Mouse (Mus musculus): Measurements from ENCODE around the gene Gper1.

Gene Gper1

DNA sequence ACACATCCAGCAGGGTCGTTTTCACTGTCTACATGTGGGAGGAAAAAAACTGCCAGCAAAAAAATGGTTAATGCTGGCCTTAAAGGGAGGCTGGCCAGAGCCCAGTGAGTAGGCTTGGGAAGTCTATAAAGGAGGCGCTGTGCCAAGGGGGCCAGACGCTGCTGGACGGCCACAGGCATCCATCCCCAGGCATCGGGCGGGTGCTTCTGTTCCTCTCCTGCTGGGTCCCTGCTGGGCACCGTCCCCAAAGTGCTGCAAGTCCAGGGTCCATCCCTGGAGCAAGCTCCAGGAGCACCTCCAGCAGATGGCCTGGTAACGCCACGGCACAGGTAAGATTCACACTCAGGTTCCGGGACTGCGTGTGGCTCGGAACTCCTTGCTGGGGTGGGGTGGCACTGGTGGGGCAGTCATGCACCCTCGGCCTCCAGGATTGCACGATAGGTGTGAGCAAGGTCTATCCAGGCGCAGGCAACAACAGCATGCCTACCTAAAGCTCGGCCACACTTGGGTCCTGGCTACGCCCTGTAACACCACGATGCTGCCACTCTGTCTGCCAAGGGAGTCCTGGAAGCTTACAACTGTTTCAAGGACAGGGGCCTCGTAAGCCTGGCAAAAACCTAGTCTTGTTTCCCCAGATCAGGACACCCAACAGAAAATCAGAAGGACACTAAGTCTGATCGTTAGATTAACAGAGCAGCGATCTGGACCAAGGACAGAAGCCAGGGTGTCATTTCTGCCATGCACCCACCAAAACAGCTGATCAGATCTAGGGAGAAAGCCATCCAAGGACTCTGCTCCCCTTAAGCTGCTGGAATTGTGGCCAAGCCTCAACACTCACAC is at the start of gene Gper1:
TSS of gene Gper1 (plus strand) at position 126 of the 840 bp plus-strand sequence.
- no peak for DNase-seq (ENCODE audit: low spot score)

DNA sequence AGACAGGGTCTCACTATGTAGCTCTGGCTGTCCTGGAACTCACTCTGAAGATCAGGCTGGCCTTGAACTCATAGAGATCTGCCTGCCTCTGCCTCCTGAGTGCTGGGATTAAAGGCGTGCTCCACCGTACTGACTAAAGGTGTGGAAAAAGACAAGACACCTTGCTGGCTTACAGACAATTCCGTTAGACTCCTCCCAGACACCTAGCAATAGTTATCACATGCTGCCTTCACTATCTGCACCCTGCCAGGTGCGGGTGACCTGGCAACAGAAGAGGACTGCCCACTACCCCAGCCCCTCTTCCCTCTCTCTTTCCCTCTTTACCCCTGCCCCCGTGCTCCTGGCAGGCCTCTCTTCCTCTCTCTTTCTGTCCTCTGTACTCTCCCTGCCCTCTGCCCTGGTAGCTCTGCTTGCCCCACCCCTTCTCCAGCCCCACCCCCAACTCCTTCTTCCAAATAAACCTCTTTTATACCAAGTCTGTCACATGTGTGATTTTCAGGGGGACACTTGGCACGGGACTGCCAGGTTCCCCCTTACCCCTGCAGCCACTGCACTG is 49.0 kb upstream of the Gper1 start:
- DNase-seq (ENCODE audit: low spot score), result no peak

- DNase-seq (ENCODE audit: low spot score), result no peak
These were observed 48.1 kb upstream of the Gper1 start for GRCm38 (mm10) chr5:139374841-139375240.

DNA sequence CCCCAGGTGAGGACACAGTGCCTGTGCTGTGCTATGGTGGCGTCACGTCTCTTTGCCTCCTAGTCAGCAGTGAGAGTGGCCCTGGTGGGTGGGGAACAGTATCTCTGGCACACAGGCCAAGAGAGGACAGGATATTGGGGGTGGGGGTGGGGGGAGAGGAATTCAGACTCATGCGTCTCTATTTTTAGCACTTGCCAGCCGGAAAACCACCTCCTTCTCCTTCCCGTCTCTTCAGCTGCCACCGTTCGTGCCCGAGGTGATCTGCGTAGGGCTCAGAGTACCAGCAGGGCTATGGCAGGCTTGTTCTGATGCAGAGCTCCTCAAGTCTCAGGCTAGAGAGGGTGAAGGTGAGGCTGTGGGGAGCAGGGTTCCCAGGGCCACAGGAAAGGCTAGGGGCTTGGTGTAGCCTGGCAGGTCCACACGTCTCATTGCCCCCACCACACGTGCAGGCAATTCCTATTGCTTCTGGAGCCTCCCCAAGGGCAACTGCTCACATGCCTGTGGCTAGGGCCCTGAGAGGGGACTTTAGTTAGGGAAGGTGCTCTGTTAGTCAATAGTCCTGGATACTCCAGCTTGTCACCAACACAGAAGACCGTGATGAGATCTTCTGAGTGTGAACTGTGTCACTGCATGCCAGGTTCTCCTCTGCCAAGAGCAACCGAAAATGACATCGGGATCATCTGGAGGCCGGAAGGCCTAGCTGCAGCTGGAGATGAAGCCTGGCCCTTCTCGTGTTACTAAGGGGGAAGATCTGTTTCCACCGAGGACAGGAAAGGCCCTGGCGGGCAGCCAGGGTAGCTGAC is 45.3 kb upstream of the Gper1 start, which contains the start of gene Gpr146:
TSS of gene Gpr146 (plus strand) at position 230 of the 803 bp plus-strand sequence.
- DNase-seq (ENCODE audit: low spot score), result no peak

GRCm38 (mm10) chr5:139378271-139378556 is 44.7 kb upstream of the Gper1 start:
- no peak for DNase-seq (ENCODE audit: low spot score)

GRCm38 (mm10) chr5:139378986-139379629 is 43.8 kb upstream of the Gper1 start:
- DNase-seq (ENCODE audit: low spot score), result no peak

DNA sequence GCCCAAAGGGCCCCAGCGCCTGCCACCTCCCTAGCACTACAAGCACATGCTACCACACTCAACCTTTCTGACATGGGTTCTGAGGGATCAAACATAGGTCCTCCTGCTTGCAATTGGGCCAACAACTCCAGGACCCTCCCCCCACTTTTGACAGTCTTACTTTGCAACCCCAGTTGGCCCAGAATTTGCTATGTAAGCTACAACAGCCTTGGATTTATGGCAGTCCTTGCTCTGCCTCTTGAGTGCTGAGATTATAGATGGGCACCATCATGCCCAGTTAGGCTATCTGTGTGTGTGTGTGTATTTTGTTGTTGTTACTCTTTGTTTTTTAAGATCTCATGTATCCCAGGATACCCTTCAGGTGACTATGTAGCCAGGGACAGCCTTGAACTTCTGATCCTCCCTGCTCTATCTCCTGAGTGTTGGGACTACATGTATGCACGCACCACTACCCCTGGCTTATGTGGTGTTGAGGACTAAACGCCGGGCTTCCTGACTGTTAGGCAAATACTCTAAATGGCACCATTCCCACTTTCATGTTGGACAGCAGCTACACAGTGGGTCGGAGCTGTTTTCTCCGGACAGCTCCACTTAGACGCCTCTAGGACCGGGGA is 43.1 kb upstream of the Gper1 start:
- no peak for DNase-seq (ENCODE audit: low spot score)

- peak; percentile 59 for DNase-seq (ENCODE audit: low spot score)
These were observed 42.3 kb upstream of the Gper1 start for GRCm38 (mm10) chr5:139380385-139381248.

DNA sequence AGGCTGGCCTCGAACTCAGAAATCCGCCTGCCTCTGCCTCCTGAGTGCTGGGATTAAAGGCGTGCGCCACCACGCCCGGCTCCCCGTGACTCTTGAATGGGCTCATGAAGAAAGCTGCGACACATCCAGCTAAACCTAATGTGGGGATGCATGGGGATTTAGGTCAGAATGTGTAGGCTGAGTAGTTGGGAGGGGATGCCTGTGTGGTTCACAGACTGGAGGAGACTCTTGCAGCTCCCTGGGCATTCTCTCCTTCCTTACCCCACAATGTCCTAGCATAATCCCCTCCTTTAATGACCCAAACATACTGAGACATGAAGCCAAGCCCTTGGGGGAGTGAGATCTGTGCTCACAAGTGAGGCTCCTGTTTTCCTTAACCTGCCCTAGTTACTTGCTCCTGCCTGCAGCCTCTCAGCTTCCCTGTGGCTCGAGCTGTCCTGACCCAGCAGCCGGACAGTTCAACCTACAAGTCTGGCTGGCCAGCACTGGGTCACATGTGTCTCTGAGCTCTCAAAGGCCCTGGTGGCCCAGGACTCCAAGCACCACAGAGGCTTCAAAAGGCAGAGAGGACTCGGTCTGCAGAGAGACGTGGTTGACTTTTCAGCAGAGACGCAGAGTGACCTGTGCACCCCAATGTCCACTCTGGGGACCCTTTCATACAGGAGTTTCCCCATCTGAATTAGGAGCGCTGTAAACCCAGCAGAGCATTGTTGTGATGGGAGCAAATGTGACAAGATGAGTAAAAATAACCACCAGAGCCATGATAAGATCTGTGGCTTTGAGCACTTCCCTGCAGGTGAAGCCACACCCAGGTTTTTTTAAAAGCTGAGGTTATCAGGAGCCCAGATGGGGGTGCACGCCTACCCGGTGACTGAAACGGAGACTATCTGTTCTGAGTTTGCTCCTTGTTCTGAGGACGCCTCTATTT is 41.1 kb upstream of the Gper1 start:
- DNase-seq (ENCODE audit: low spot score), result no peak

GRCm38 (mm10) chr5:139382760-139383159 is 40.2 kb upstream of the Gper1 start:
- DNase-seq (ENCODE audit: low spot score), result no peak

DNA sequence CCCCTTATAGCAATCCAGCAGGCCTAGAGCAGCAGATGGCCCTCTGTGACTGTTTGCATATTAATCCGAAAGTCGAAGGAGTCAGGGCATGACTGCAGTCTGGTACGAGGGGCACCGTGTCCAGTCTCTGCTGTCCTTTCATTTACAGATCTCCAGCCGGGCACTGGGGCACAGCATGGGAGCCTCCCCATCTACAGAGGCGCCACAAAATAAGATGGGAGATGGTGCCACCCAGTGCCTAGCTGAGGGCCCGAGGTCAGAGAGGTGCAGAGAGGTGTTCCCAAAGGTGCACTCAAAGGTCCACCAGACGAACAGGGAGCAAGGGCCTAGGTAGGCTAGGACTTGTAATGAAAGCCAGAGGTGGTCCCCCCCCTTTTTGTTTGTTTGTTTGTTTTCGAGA is 39.7 kb upstream of the Gper1 start:
- DNase-seq (ENCODE audit: low spot score), result no peak

DNA sequence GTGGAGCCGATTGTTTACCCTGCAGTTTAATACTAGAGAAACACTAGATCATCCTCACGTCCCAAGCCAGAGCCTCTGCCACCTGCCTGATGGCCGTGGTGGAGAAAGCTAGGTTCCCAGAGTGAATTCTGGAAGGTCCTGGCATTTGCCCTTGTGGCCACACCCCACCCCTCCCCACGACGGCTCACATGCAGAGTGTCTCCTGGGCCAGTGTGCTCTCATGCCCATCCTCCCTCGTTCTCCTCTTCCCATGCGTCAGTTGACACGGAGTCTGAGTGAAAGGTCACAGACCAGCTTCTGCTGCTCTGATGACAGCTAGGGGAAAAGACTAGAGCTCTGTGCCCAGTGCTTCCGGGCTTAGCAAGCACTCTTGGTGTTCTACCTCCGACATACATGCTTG is 38.4 kb upstream of the Gper1 start:
- DNase-seq (ENCODE audit: low spot score), result no peak

GRCm38 (mm10) chr5:139386047-139386446 is 36.9 kb upstream of the Gper1 start:
- DNase-seq (ENCODE audit: low spot score), result no peak

- no peak for DNase-seq (ENCODE audit: low spot score)
These were observed 35.4 kb upstream of the Gper1 start for GRCm38 (mm10) chr5:139387329-139388194.

GRCm38 (mm10) chr5:139388195-139388570 is 34.8 kb upstream of the Gper1 start:
- no peak for DNase-seq (ENCODE audit: low spot score)

DNA sequence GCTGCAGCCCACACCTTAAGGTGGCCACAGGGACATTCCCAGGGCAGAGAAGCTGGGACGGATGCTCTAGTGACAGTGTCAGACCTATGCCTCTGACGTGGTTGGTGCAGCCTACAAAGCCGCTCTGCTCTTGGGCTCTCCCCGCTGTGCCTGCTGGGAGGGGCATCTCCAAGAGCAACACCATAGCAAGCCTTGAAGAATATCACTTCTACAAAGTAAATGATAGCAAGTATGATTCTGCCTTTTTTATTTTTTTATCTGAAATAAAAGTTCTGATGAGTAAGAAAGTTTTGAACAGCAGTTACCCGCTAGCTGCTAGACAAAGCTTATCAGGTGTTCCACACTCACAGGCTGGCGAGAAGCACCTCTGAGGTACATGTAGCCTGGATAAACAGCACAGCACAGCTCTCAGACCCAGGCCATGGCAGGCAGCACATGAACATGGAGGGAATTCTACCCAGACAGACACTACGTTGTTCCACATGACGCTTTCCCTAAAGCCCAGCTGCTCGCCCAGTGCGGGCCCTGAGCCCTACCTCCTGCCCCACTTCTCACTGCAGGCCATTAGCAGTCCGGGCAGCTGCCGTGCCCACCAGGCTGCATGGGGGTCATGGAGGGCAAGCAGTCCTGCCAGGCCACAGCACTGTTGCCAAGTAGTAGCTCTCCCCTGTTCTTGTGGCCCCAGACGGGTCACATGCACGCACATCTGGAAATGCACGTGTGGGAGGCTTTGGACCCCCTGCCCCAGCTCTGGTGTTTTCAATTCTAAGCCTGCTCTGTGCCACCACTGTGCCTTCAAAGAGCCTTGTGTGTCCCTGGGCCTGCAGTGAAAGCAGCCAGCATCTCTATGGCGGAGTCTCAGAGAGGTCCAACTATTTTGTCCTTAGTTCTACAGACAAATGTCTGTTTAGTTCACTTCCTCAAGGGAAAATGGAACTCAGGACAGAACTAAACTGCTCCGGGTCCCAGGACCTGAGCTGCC is 34.0 kb upstream of the Gper1 start:
- DNase-seq (ENCODE audit: low spot score), result no peak

- no peak for DNase-seq (ENCODE audit: low spot score)
These were observed 33.3 kb upstream of the Gper1 start for GRCm38 (mm10) chr5:139389676-139390061.
